Mouse (Mus musculus) MEL (cell line): ENCODE data around the gene Syndig1l. TPM values are rescaled to one million over a fixed set of nuclear protein-coding genes. Genes with fewer than 3 reads are reported as not detected.

Experiments used
- DNase-seq: peaks from one replicate; pipeline ENCODE4 v3.0.0; 2011; ENCODE audit warnings: low read depth, low spot score
- H3K27ac ChIP-seq: 2 replicates; pipeline ENCODE4 v1.5.1; 2012; ENCODE audit warnings: low read depth, mild to moderate bottlenecking, control low read depth, low read length, moderate library complexity; ENCODE audit not compliant: control insufficient read depth
- H3K27me3 ChIP-seq, 2 experiments: fragments of 150-350 bp in 1 of 2; sonication (generic) in 1 of 2; 2 replicates each; pipeline ENCODE4 v1.6.1; 2012; ENCODE audit warnings: low read length in 2 of 2, mild to moderate bottlenecking in 2 of 2, improper control_type of control experiment in 1 of 2, moderate library complexity in 1 of 2; ENCODE audit not compliant: insufficient read depth in 2 of 2, control insufficient read depth in 1 of 2
- H3K36me3 ChIP-seq, 2 experiments: 2 replicates each; pipeline ENCODE4 v1.6.1; 2012 to 2014; ENCODE audit warnings: low read length in 2 of 2, improper control_type of control experiment in 1 of 2, inconsistent platforms in 1 of 2, mild to moderate bottlenecking in 1 of 2; ENCODE audit not compliant: insufficient read depth in 2 of 2, control insufficient read depth in 1 of 2
- H3K4me1 ChIP-seq, 2 experiments: fragments of 150-350 bp in 1 of 2; sonication (generic) in 1 of 2; 2 replicates each; pipeline ENCODE4 v1.6.1; 2012; ENCODE audit warnings: low read length in 2 of 2, improper control_type of control experiment in 1 of 2, mild to moderate bottlenecking in 1 of 2; ENCODE audit not compliant: insufficient read depth in 2 of 2, control insufficient read depth in 1 of 2
- H3K4me3 ChIP-seq, 2 experiments: fragments of 150-350 bp in 1 of 2; sonication (generic) in 1 of 2; 2 replicates each; pipeline ENCODE4 v1.5.1; 2012; ENCODE audit warnings: low read depth in 2 of 2, low read length in 2 of 2, mild to moderate bottlenecking in 2 of 2, moderate library complexity in 2 of 2, control low read depth in 1 of 2, improper control_type of control experiment in 1 of 2; ENCODE audit not compliant: control insufficient read depth in 1 of 2, insufficient read depth in 1 of 2
- H3K79me2 ChIP-seq: 2 replicates; pipeline ENCODE4 v1.6.1; 2012; ENCODE audit warnings: mild to moderate bottlenecking, low read length, moderate library complexity; ENCODE audit not compliant: control insufficient read depth, poor library complexity, insufficient read depth
- H3K9ac ChIP-seq: 2 replicates; pipeline ENCODE4 v1.6.1; 2012; ENCODE audit warnings: low read depth, mild to moderate bottlenecking, control low read depth, low read length, moderate library complexity; ENCODE audit not compliant: control insufficient read depth, poor library complexity, severe bottlenecking
- H3K9me3 ChIP-seq: fragments of 150-350 bp; sonication (generic); replicated peaks from 2 replicates; pipeline ENCODE4 v1.6.1; 2012; ENCODE audit warnings: mild to moderate bottlenecking, low read length, improper control_type of control experiment, moderate library complexity; ENCODE audit not compliant: insufficient read depth
- BHLHE40 ChIP-seq: IDR thresholded peaks from 2 replicates; pipeline ENCODE4 v1.6.1; 2012; ENCODE audit warnings: low read depth, mild to moderate bottlenecking, inconsistent platforms, low read length, improper control_type of control experiment, borderline replicate concordance
- CHD1 ChIP-seq: IDR thresholded peaks from 2 replicates; pipeline ENCODE4 v1.6.1; 2012; ENCODE audit warnings: low read depth, mild to moderate bottlenecking, inconsistent platforms, low read length, improper control_type of control experiment
- E2F4 ChIP-seq: IDR thresholded peaks from 2 replicates; pipeline ENCODE4 v1.6.1; 2011; ENCODE audit warnings: low read depth, low read length, improper control_type of control experiment, borderline replicate concordance
- EP300 ChIP-seq, 2 experiments: IDR thresholded peaks; 2 replicates each; pipeline ENCODE4 v1.6.1; 2011; ENCODE audit warnings: improper control_type of control experiment in 2 of 2, low read length in 2 of 2, low read depth in 1 of 2, mild to moderate bottlenecking in 1 of 2
- ETS1 ChIP-seq: IDR thresholded peaks from 2 replicates; pipeline ENCODE4 v1.6.1; 2012; ENCODE audit warnings: low read depth, mild to moderate bottlenecking, inconsistent platforms, low read length, improper control_type of control experiment, moderate library complexity
- GABPA ChIP-seq: IDR thresholded peaks from 2 replicates; pipeline ENCODE4 v1.6.1; 2012; ENCODE audit warnings: low read depth, mild to moderate bottlenecking, inconsistent platforms, low read length, improper control_type of control experiment, moderate library complexity
- HCFC1 ChIP-seq: IDR thresholded peaks from 2 replicates; pipeline ENCODE4 v1.6.1; 2012; ENCODE audit warnings: low read depth, mild to moderate bottlenecking, inconsistent platforms, low read length, improper control_type of control experiment, moderate library complexity
- MAFK ChIP-seq: IDR thresholded peaks from 2 replicates; pipeline ENCODE4 v1.6.1; 2011; ENCODE audit warnings: low read depth, mild to moderate bottlenecking, low read length, improper control_type of control experiment, borderline replicate concordance
- MAX ChIP-seq: IDR thresholded peaks from 2 replicates; pipeline ENCODE4 v1.6.1; 2011; ENCODE audit warnings: low read length, improper control_type of control experiment
- MAZ ChIP-seq: IDR thresholded peaks from 2 replicates; pipeline ENCODE4 v1.6.1; 2012; ENCODE audit warnings: low read depth, mild to moderate bottlenecking, inconsistent platforms, low read length, improper control_type of control experiment
- POLR2A ChIP-seq, 2 experiments: IDR thresholded peaks; 2 replicates each; pipeline ENCODE4 v1.6.1; 2011 to 2012; ENCODE audit warnings: low read length in 2 of 2, mild to moderate bottlenecking in 2 of 2, control low read depth in 1 of 2, improper control_type of control experiment in 1 of 2, low read depth in 1 of 2, moderate library complexity in 1 of 2; ENCODE audit not compliant: control insufficient read depth in 1 of 2, insufficient read depth in 1 of 2, poor library complexity in 1 of 2
- POLR2AphosphoS2 ChIP-seq: IDR thresholded peaks from 2 replicates; pipeline ENCODE4 v1.6.1; 2011; ENCODE audit warnings: low read length, improper control_type of control experiment
- POLR2AphosphoS5 ChIP-seq: IDR thresholded peaks from 2 replicates; pipeline ENCODE4 v1.6.1; 2012; ENCODE audit warnings: low read depth, borderline replicate concordance, mild to moderate bottlenecking, inconsistent platforms, low read length, moderate library complexity, mixed read lengths
- RCOR1 ChIP-seq: IDR thresholded peaks from 2 replicates; pipeline ENCODE4 v1.6.1; 2012; ENCODE audit warnings: low read depth, mild to moderate bottlenecking, inconsistent platforms, low read length, improper control_type of control experiment
- SIN3A ChIP-seq: IDR thresholded peaks from 2 replicates; pipeline ENCODE4 v1.6.1; 2012; ENCODE audit warnings: low read length, improper control_type of control experiment, inconsistent platforms
- TBP ChIP-seq: IDR thresholded peaks from 2 replicates; pipeline ENCODE4 v1.8.0; 2011; ENCODE audit warnings: low read depth, low read length, improper control_type of control experiment
- ZC3H11A ChIP-seq: IDR thresholded peaks from 2 replicates; pipeline ENCODE4 v1.6.1; 2012; ENCODE audit warnings: low read depth, mild to moderate bottlenecking, inconsistent platforms, low read length, improper control_type of control experiment
- ZKSCAN1 ChIP-seq: IDR thresholded peaks from 2 replicates; pipeline ENCODE4 v1.6.1; 2012; ENCODE audit warnings: low read depth, mild to moderate bottlenecking, inconsistent platforms, low read length, improper control_type of control experiment, moderate library complexity
- ZMIZ1 ChIP-seq: IDR thresholded peaks from 2 replicates; pipeline ENCODE4 v1.6.1; 2012; ENCODE audit warnings: low read depth, mild to moderate bottlenecking, inconsistent platforms, low read length, improper control_type of control experiment, moderate library complexity
- ZNF384 ChIP-seq: IDR thresholded peaks from 2 replicates; pipeline ENCODE4 v1.6.1; 2012; ENCODE audit warnings: low read depth, mild to moderate bottlenecking, inconsistent platforms, low read length, improper control_type of control experiment
- polyA plus RNA-seq, 2 experiments: library from polyadenylated mRNA; stranded (reverse) in 1 of 2; unstranded in 1 of 2; fragments of >175 nt in 1 of 2; fragments of >200 nt in 1 of 2; gene quantifications; 2 replicates each; pipeline versions ENCODE4 v1.2.1 to v1.2.4; 2012; ENCODE audit warnings: low replicate concordance in 2 of 2, low read depth in 1 of 2; ENCODE audit not compliant: insufficient read length in 2 of 2, insufficient read depth in 1 of 2, missing spikeins in 1 of 2
- total RNA-seq: library from RNA; depleted of rRNA; stranded (reverse); fragments of 300-350 nt; gene quantifications from 2 replicates; pipeline ENCODE4 v1.2.3, GENCODE M21; 2012

Gene Syndig1l
- total and polyA plus RNA-seq, 3 experiments: not detected

GRCm38 (mm10) chr12:84728421-84728820 is 29.8 kb upstream of the Syndig1l start:
- Histone ChIP-seq H3K9me3 (no peaks in the 10 kb centered on the region), H3K27me3 (peaks cover under 1 to 5% of the 10 kb centered on the region in 2 experiments; a peak in 2 of 4 replicates), H3K4me3 (no peak overlapping the region), H3K79me2 (no peaks in the 10 kb centered on the region), H3K27ac (no peak overlapping the region), H3K9ac (no peak overlapping the region), H3K4me1 (no peaks in the 10 kb centered on the region), H3K36me3 (no peaks in the 10 kb centered on the region)
- no peak for TF ChIP-seq HCFC1
- no peak for TF ChIP-seq GABPA
- TF ChIP-seq E2F4: no peak
- TF ChIP-seq RCOR1: no peak
- TF ChIP-seq TBP: no peak
- no peak for TF ChIP-seq ZMIZ1
- no peak for TF ChIP-seq POLR2AphosphoS5
- no peak for TF ChIP-seq ZC3H11A
- no peak for TF ChIP-seq ZNF384
- no peak for DNase-seq

GRCm38 (mm10) chr12:84727434-84727833 is 28.8 kb upstream of the Syndig1l start:
- TF ChIP-seq EP300 (IDR thresholded peaks at IDR 0.05; ENCODE audit: low read depth in 1 of 2, low read length in 2 of 2): no peak
- TF ChIP-seq SIN3A: no peak
- TF ChIP-seq POLR2AphosphoS5: no peak
- no peak for TF ChIP-seq BHLHE40
- TF ChIP-seq POLR2AphosphoS2: no peak
- no peak for TF ChIP-seq ETS1
- Histone ChIP-seq H3K9me3 (no peaks in the 10 kb centered on the region), H3K79me2 (no peaks in the 10 kb centered on the region), H3K27ac (no peak overlapping the region), H3K4me1 (no peaks in the 10 kb centered on the region), H3K4me3 (no peak overlapping the region), H3K9ac (no peak overlapping the region), H3K36me3 (no peaks in the 10 kb centered on the region), H3K27me3 (peaks cover 0 to 5% of the 10 kb centered on the region in 2 experiments; a peak in 2 of 4 replicates)
- no peak for DNase-seq

- DNase-seq: no peak
- no peaks in the 10 kb centered on the region for H3K4me1 ChIP-seq
- no peaks in the 10 kb centered on the region for H3K36me3 ChIP-seq
- H3K79me2 ChIP-seq: no peaks in the 10 kb centered on the region
- no peak overlapping the region for H3K4me3 ChIP-seq
- no peaks in the 10 kb centered on the region for H3K9me3 ChIP-seq
- no peak overlapping the region for H3K9ac ChIP-seq
- TF ChIP-seq ZKSCAN1 (no peak), CHD1 (no peak), ETS1 (no peak), MAZ (no peak), MAFK (no peak), POLR2A (IDR thresholded peaks at IDR 0.05; ENCODE audit: control insufficient read depth in 1 of 2, insufficient read depth in 1 of 2, low read depth in 1 of 2, low read length in 2 of 2, poor library complexity in 1 of 2) (no peak), MAX (no peak)
- H3K27ac ChIP-seq: no peak overlapping the region
- peaks cover 0 to 1% of the 10 kb centered on the region in 2 experiments; a peak in 1 of 4 replicates for H3K27me3 ChIP-seq
Observed at GRCm38 (mm10) chr12:84726986-84727385, 28.4 kb upstream of the Syndig1l start.
